Mouse (Mus musculus) kidney, adult 18-20 months (tissue): Measurements from ENCODE around the gene Rtl5.
"Not testable (repeated sequence)": the region's sequence is repeated elsewhere in the genome, so short reads cannot be mapped to it uniquely, and the experiment has no call there.

Source experiments
- DNase-seq: peaks from one replicate; pipeline ENCODE4 v3.0.0; 2021

Gene Rtl5

GRCm38 (mm10) chrX:102070591-102071471 lies at the start of gene Rtl5:
Gene Rtl5, minus strand, starts transcription at chrX:102071304.
- DNase-seq: peak; percentile 65

- peak; percentile 89 for DNase-seq
These were observed 48.1 kb upstream of the Rtl5 start, which contains the start of gene Pin4 for GRCm38 (mm10) chrX:102119042-102119864. Gene Pin4, plus strand, starts transcription at chrX:102119447.

- DNase-seq: no peak
These were observed 44.6 kb upstream of the Rtl5 start for GRCm38 (mm10) chrX:102115676-102116075.

- not testable (repeated sequence) for DNase-seq
These were observed 38.2 kb upstream of the Rtl5 start for GRCm38 (mm10) chrX:102109349-102109748.

GRCm38 (mm10) chrX:102103830-102104229 lies 32.7 kb upstream of the Rtl5 start:
- not testable (repeated sequence) for DNase-seq

GRCm38 (mm10) chrX:102101886-102102285 lies 30.8 kb upstream of the Rtl5 start:
- DNase-seq: no peak

- DNase-seq: no peak
These were observed 23.3 kb upstream of the Rtl5 start for GRCm38 (mm10) chrX:102094381-102094904.

GRCm38 (mm10) chrX:102090605-102091004 lies 19.5 kb upstream of the Rtl5 start:
- no peak for DNase-seq

GRCm38 (mm10) chrX:102085798-102086443 lies 14.8 kb upstream of the Rtl5 start:
- no peak for DNase-seq

- no peak for DNase-seq
These were observed 11.2 kb upstream of the Rtl5 start for GRCm38 (mm10) chrX:102082340-102082739.

- DNase-seq: no peak
These were observed 10.6 kb upstream of the Rtl5 start for GRCm38 (mm10) chrX:102081573-102082279.

GRCm38 (mm10) chrX:102081076-102081475 lies 10.0 kb upstream of the Rtl5 start:
- no peak for DNase-seq

GRCm38 (mm10) chrX:102076886-102077765 lies 6.0 kb upstream of the Rtl5 start:
- DNase-seq: no peak

GRCm38 (mm10) chrX:102075158-102075557 lies 4.1 kb upstream of the Rtl5 start:
- peak; percentile 29 for DNase-seq

- DNase-seq: no peak
These were observed 3.3 kb upstream of the Rtl5 start for GRCm38 (mm10) chrX:102074435-102074834.

- no peak for DNase-seq
These were observed 2.7 kb upstream of the Rtl5 start for GRCm38 (mm10) chrX:102073605-102074325.

- DNase-seq: no peak
These were observed 413 bp upstream of the Rtl5 start for GRCm38 (mm10) chrX:102071517-102071916.

- no peak for DNase-seq
These were observed 2.1 kb downstream of the Rtl5 start for GRCm38 (mm10) chrX:102068811-102069540.

- no peak for DNase-seq
These were observed 4.0 kb downstream of the Rtl5 start for GRCm38 (mm10) chrX:102067118-102067517.

- DNase-seq: peak; percentile 83
These were observed 5.0 kb downstream of the Rtl5 start for GRCm38 (mm10) chrX:102066134-102066533.
